Mouse (Mus musculus): ENCODE results near the gene Ahnak.
"Not testable (repeated sequence)": the region's sequence is repeated elsewhere in the genome, so short reads cannot be mapped to it uniquely, and the experiment has no call there.

GRCm38 (mm10) chr19:9083892-9084291, 94.8 kb downstream of the Ahnak start:
- not testable (repeated sequence) for TF ChIP-seq CTCF (IDR thresholded peaks at IDR 0.05; ENCODE audit: low read depth); EP300 (optimal IDR thresholded peaks at IDR 0.05)
